ENCODE assay signal across 24 mouse cellular contexts in genomic region chr2:169502717-169503597, GRCm38 (mm10).
DNase-seq lines count a peak whose midpoint lies in the region; ATAC-seq and TF ChIP-seq lines count a peak whose summit lies in the region.
"Had no signal": no experiment of that assay in that cellular context is flagged by ENCODE, and none has a peak within 500 bp of the region (broad histone marks: within the 10 kb centered on the region; RNA-seq: fewer than 3 reads in every experiment).

No protein-coding gene starts in this region.

- 19% methylated on average over 19 of the region's 19 CpGs for WGBS in kidney, postnatal 0 days
- 51% methylated on average over 19 of the region's 19 CpGs for WGBS in limb, embryonic 10.5 days
- 24% methylated on average over 19 of the region's 19 CpGs for WGBS in limb, embryonic 13.5 days

- no peaks in the 10 kb centered on the region for H3K36me3 ChIP-seq in kidney, postnatal 0 days (ENCODE audit: insufficient read depth, low read length)
- H3K36me3 ChIP-seq in limb, embryonic 10.5 days: no peaks in the 10 kb centered on the region
- H3K36me3 ChIP-seq in limb, embryonic 13.5 days: no peaks in the 10 kb centered on the region
- H3K36me3 ChIP-seq: embryonic facial prominence, embryonic 12.5 days; heart, embryonic 13.5 days; hindbrain, embryonic 13.5 days; liver, embryonic 13.5 days; midbrain, embryonic 15.5 days had no signal

- H3K4me3 ChIP-seq in kidney, postnatal 0 days (replicated peaks; ENCODE audit: low read depth, low read length): peak overlapping the region; percentile 1; the same call in 1 of the 2 replicates
- no peak overlapping the region for H3K4me3 ChIP-seq in limb, embryonic 10.5 days
- no peak overlapping the region for H3K4me3 ChIP-seq in limb, embryonic 13.5 days
- H3K4me3 ChIP-seq: embryonic facial prominence, embryonic 12.5 days; heart, adult 2 months; heart, embryonic 13.5 days; hindbrain, embryonic 13.5 days; liver, embryonic 13.5 days; midbrain, embryonic 15.5 days had no signal

- no peaks in the 10 kb centered on the region for H3K4me1 ChIP-seq in kidney, postnatal 0 days (replicated peaks; ENCODE audit: insufficient read depth, low read length)
- peaks cover 47% of the 10 kb centered on the region for H3K4me1 ChIP-seq in limb, embryonic 10.5 days
- peaks cover 21% of the 10 kb centered on the region for H3K4me1 ChIP-seq in limb, embryonic 13.5 days
- H3K4me1 ChIP-seq: embryonic facial prominence, embryonic 12.5 days; heart, embryonic 13.5 days; liver, embryonic 13.5 days; midbrain, embryonic 15.5 days had no signal

- peak; percentile 95 for DNase-seq in kidney, postnatal 0 days (ENCODE audit: low spot score)
- no peak for DNase-seq in kidney, postnatal 36 days
- peak; percentile 49 for DNase-seq in limb, embryonic 10.5 days (ENCODE audit: low spot score)
- DNase-seq in retina, embryonic 14.5 days (ENCODE audit: low spot score): peak; percentile 64
- no peak for DNase-seq in embryo, embryonic 11 days
- no peak for DNase-seq in lung, postnatal 25 days (ENCODE audit: low spot score)
- DNase-seq: adrenal gland, adult 8-10 months; cerebellum, adult 11-12 months; cerebellum, postnatal 14 days; gastrocnemius, postnatal 25 days; heart, adult 2 months; heart, postnatal 14 days; liver, embryonic 13.5 days; lung, adult 2 months; lung, postnatal 14 days; right cerebral cortex, adult 18-20 months; right cerebral cortex, postnatal 4 days; thymus, postnatal 14 days had no signal

- no peaks in the 10 kb centered on the region for H3K27me3 ChIP-seq in kidney, postnatal 0 days (ENCODE audit: insufficient read depth, low read length)
- no peaks in the 10 kb centered on the region for H3K27me3 ChIP-seq in limb, embryonic 10.5 days (ENCODE audit: low read depth, poor library complexity, severe bottlenecking)
- no peaks in the 10 kb centered on the region for H3K27me3 ChIP-seq in limb, embryonic 13.5 days
- H3K27me3 ChIP-seq: embryonic facial prominence, embryonic 12.5 days; heart, embryonic 13.5 days; liver, embryonic 13.5 days; midbrain, embryonic 15.5 days had no signal

- H3K9me3 ChIP-seq in kidney, postnatal 0 days (replicated peaks; ENCODE audit: low read length): no peaks in the 10 kb centered on the region
- H3K9me3 ChIP-seq in limb, embryonic 10.5 days (replicated peaks): no peaks in the 10 kb centered on the region
- no peaks in the 10 kb centered on the region for H3K9me3 ChIP-seq in limb, embryonic 13.5 days
- H3K9me3 ChIP-seq: embryonic facial prominence, embryonic 12.5 days; heart, embryonic 13.5 days; hindbrain, embryonic 13.5 days; liver, embryonic 13.5 days; midbrain, embryonic 15.5 days had no signal

- no peak for TF ChIP-seq CTCF in kidney, postnatal 0 days (IDR thresholded peaks at IDR 0.05; ENCODE audit: low read depth)

- H3K4me2 ChIP-seq in kidney, postnatal 0 days (ENCODE audit: low read length): peak overlapping the region; percentile 48
- H3K4me2 ChIP-seq in limb, embryonic 13.5 days (replicated peaks): peak overlapping the region; percentile 38
- H3K4me2 ChIP-seq: embryonic facial prominence, embryonic 12.5 days; heart, embryonic 13.5 days; hindbrain, embryonic 13.5 days; liver, embryonic 13.5 days; midbrain, embryonic 15.5 days had no signal

- no peak overlapping the region for H3K27ac ChIP-seq in kidney, postnatal 0 days
- H3K27ac ChIP-seq in limb, embryonic 10.5 days: peak overlapping the region; percentile 54
- H3K27ac ChIP-seq in limb, embryonic 13.5 days: no peak overlapping the region
- H3K27ac ChIP-seq: embryonic facial prominence, embryonic 12.5 days; heart, adult 2 months; heart, embryonic 13.5 days; hindbrain, embryonic 13.5 days; liver, embryonic 13.5 days; midbrain, embryonic 15.5 days had no signal

- ATAC-seq in kidney, postnatal 0 days (replicated peaks; ENCODE audit: low FRiP score, low read depth): peak; percentile 46; the same call in 1 of the 2 replicates
- ATAC-seq in limb, embryonic 13.5 days (ENCODE audit: low FRiP score, low read depth): no peak
- ATAC-seq: activated CD4-positive, CD25-positive, alpha-beta regulatory T cell, adult 4 months; midbrain, embryonic 15.5 days had no signal

- H3K9ac ChIP-seq in kidney, postnatal 0 days (ENCODE audit: low read depth, low read length): no peak overlapping the region
- no peak overlapping the region for H3K9ac ChIP-seq in limb, embryonic 13.5 days
- H3K9ac ChIP-seq: embryonic facial prominence, embryonic 12.5 days; heart, embryonic 13.5 days; hindbrain, embryonic 13.5 days; liver, embryonic 13.5 days; midbrain, embryonic 15.5 days had no signal

Comparison
In these comparisons a context has a peak if more than half of its experiments do, and no peak if none do; other contexts are left out.
1. DNase-seq: peak in kidney, postnatal 0 days (single experiment), limb, embryonic 10.5 days (single experiment) and retina, embryonic 14.5 days (single experiment); none in kidney, postnatal 36 days (0 of 2), embryo, embryonic 11 days (single experiment) and lung, postnatal 25 days (single experiment).